Mouse (Mus musculus): ENCODE results near the gene Psmc1.

DNA sequence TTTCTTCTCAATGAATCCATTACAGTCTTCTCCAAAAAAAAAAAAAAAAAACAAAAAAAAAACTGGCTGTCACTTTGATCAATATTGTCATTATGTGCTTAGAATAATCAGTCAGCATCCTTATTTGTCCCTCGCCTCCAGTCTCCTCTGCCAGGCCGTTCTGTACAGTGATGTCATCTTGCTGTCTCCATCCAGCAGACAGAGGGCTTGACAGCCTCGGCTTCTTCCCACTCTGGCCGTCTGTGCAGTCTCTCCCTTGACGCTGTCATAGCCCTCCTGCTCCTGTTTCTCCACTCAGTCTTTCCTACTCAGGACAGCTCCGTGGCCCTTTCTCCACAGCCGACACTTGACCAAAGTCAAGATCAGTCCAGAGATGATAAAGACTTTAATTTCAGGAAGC is 62.5 kb downstream of the Psmc1 start:
- TF ChIP-seq CTCF (IDR thresholded peaks at IDR 0.05; ENCODE audit: low read depth) (no peak), EP300 (IDR thresholded peaks at IDR 0.05; ENCODE audit: low read depth) (no peak)
